Mouse (Mus musculus): ENCODE measurements around the gene Adgrl3.

- TF ChIP-seq CTCF (IDR thresholded peaks at IDR 0.05; ENCODE audit: extremely low read depth, insufficient read length, insufficient replicate concordance, low read depth, low read length) (no peak), POLR2A (IDR thresholded peaks at IDR 0.05; ENCODE audit: low read depth, low read length) (no peak)
Measured at GRCm38 (mm10) chr5:81054628-81055027, 34.7 kb downstream of the Adgrl3 start.

All from small intestine, adult 2 months (tissue).